Mouse (Mus musculus): ENCODE results near the gene Esyt2. TPM values are rescaled to one million over a fixed set of nuclear protein-coding genes. Genes with fewer than 3 reads are reported as not detected.

Esyt2 gene
- polyA plus RNA-seq, 1 experiment from 2014 or later = 12.2 TPM

GRCm38 (mm10) chr12:116293185-116293584 lies 12.2 kb downstream of the Esyt2 start:
- H3K36me3 ChIP-seq (ENCODE audit: control insufficient read depth, insufficient read depth, low read length) = no peaks in the 10 kb centered on the region
- H3K4me2 ChIP-seq (ENCODE audit: low read length) = no peak overlapping the region
- H3K9ac ChIP-seq (ENCODE audit: low read length) = no peak overlapping the region
- DNase-seq (ENCODE audit: low spot score) = no peak
- no peaks in the 10 kb centered on the region for H3K27me3 ChIP-seq (replicated peaks; ENCODE audit: control insufficient read depth, insufficient read depth, low read length)
- no peak overlapping the region for H3K4me3 ChIP-seq (ENCODE audit: low read depth, low read length)
- H3K9me3 ChIP-seq (replicated peaks; ENCODE audit: control insufficient read depth, low read length) = no peaks in the 10 kb centered on the region
- no peaks in the 10 kb centered on the region for H3K4me1 ChIP-seq (ENCODE audit: control insufficient read depth, insufficient read depth, low read length)
- no peak for ATAC-seq
- 84% methylated on average over 2 of the region's 2 CpGs for WGBS
- H3K27ac ChIP-seq (ENCODE audit: low read depth, low read length) = no peak overlapping the region

- Histone ChIP-seq H3K4me2 (ENCODE audit: low read length) (no peak overlapping the region), H3K36me3 (ENCODE audit: control insufficient read depth, insufficient read depth, low read length) (no peaks in the 10 kb centered on the region), H3K4me3 (ENCODE audit: low read depth, low read length) (no peak overlapping the region), H3K9me3 (replicated peaks; ENCODE audit: control insufficient read depth, low read length) (no peaks in the 10 kb centered on the region), H3K9ac (ENCODE audit: low read length) (no peak overlapping the region), H3K27me3 (replicated peaks; ENCODE audit: control insufficient read depth, insufficient read depth, low read length) (no peaks in the 10 kb centered on the region), H3K27ac (ENCODE audit: low read depth, low read length) (no peak overlapping the region), H3K4me1 (ENCODE audit: control insufficient read depth, insufficient read depth, low read length) (no peaks in the 10 kb centered on the region)
- WGBS = 81% methylated on average over 4 of the region's 4 CpGs
- no peak for ATAC-seq
- DNase-seq (ENCODE audit: low spot score) = no peak
Measured at GRCm38 (mm10) chr12:116293599-116294292, 12.8 kb downstream of the Esyt2 start.

- H3K9ac ChIP-seq (ENCODE audit: low read length) = no peak overlapping the region
- no peak overlapping the region for H3K4me3 ChIP-seq (ENCODE audit: low read depth, low read length)
- no peaks in the 10 kb centered on the region; the same call in 1 of the 2 replicates for H3K9me3 ChIP-seq (replicated peaks; ENCODE audit: control insufficient read depth, low read length)
- H3K27ac ChIP-seq (ENCODE audit: low read depth, low read length) = no peak overlapping the region
- DNase-seq (ENCODE audit: low spot score) = no peak
- WGBS = 95% methylated on average over 2 of the region's 2 CpGs
- no peak for ATAC-seq
- H3K4me2 ChIP-seq (ENCODE audit: low read length) = no peak overlapping the region
- H3K4me1 ChIP-seq (ENCODE audit: control insufficient read depth, insufficient read depth, low read length) = no peaks in the 10 kb centered on the region
- no peaks in the 10 kb centered on the region for H3K36me3 ChIP-seq (ENCODE audit: control insufficient read depth, insufficient read depth, low read length)
- H3K27me3 ChIP-seq (replicated peaks; ENCODE audit: control insufficient read depth, insufficient read depth, low read length) = no peaks in the 10 kb centered on the region
Measured at GRCm38 (mm10) chr12:116299906-116300305, 18.9 kb downstream of the Esyt2 start.

DNA sequence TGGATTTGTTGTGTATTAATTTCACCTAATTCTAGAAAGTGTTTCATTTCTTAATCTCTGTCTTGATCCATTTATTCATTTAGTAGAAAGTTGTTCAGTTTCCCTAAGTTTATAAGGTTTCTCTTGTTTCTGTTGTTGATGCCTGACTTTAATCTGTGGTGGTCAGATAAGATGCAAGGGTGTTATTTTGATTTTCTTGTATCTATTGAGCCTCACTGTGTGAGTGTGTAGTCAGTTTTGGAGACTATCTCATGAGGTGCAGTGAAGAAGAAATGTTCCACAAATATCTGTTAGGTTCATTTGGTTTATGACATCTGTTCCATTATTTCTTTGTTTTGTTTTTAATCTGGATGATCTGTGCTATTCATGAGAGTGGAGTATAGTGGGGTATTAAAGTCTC lies 21.2 kb downstream of the Esyt2 start:
- ATAC-seq (no peak), DNase-seq (ENCODE audit: low spot score) (no peak)
- Histone ChIP-seq H3K9me3 (replicated peaks; ENCODE audit: control insufficient read depth, low read length) (no peaks in the 10 kb centered on the region; the same call in 1 of the 2 replicates), H3K4me3 (ENCODE audit: low read depth, low read length) (no peak overlapping the region), H3K27me3 (replicated peaks; ENCODE audit: control insufficient read depth, insufficient read depth, low read length) (no peaks in the 10 kb centered on the region), H3K36me3 (ENCODE audit: control insufficient read depth, insufficient read depth, low read length) (no peaks in the 10 kb centered on the region), H3K4me2 (ENCODE audit: low read length) (no peak overlapping the region), H3K4me1 (ENCODE audit: control insufficient read depth, insufficient read depth, low read length) (no peaks in the 10 kb centered on the region), H3K27ac (ENCODE audit: low read depth, low read length) (no peak overlapping the region), H3K9ac (ENCODE audit: low read length) (no peak overlapping the region)

DNA sequence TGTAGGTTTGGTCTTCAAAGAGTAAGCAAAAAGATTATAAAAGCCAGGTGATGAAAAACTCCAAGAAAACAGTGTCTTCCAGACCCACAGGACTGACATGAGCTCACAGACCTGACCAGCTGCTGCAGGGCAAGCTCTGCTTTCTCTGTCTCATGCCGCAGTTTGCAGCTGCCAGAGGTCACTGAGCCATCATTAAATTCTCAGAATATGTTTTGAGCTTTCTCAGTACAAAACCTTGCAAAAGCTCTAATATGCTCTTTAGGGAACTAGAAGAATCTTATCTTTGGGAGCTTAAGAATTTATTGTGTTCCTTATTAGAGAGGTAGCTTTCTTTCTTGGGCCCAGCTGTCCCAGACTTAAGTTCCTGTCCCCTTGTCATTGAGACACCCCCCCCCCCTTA lies 25.0 kb downstream of the Esyt2 start:
- no peak overlapping the region for H3K4me2 ChIP-seq (ENCODE audit: low read length)
- no peaks in the 10 kb centered on the region for H3K36me3 ChIP-seq (ENCODE audit: control insufficient read depth, insufficient read depth, low read length)
- WGBS = 67% methylated on average over 1 of the region's 1 CpGs
- H3K9me3 ChIP-seq (replicated peaks; ENCODE audit: control insufficient read depth, low read length) = no peaks in the 10 kb centered on the region; the same call in 1 of the 2 replicates
- no peaks in the 10 kb centered on the region for H3K27me3 ChIP-seq (replicated peaks; ENCODE audit: control insufficient read depth, insufficient read depth, low read length)
- no peak overlapping the region for H3K4me3 ChIP-seq (ENCODE audit: low read depth, low read length)
- no peak overlapping the region for H3K9ac ChIP-seq (ENCODE audit: low read length)
- ATAC-seq = no peak
- H3K4me1 ChIP-seq (ENCODE audit: control insufficient read depth, insufficient read depth, low read length) = no peaks in the 10 kb centered on the region
- H3K27ac ChIP-seq (ENCODE audit: low read depth, low read length) = no peak overlapping the region
- DNase-seq (ENCODE audit: low spot score) = no peak

- no peaks in the 10 kb centered on the region for H3K9me3 ChIP-seq (replicated peaks; ENCODE audit: control insufficient read depth, low read length)
- H3K27me3 ChIP-seq (replicated peaks; ENCODE audit: control insufficient read depth, insufficient read depth, low read length) = no peaks in the 10 kb centered on the region
- WGBS = 89% methylated on average over 3 of the region's 3 CpGs
- no peak overlapping the region for H3K4me2 ChIP-seq (ENCODE audit: low read length)
- DNase-seq (ENCODE audit: low spot score) (no peak), ATAC-seq (no peak)
- no peaks in the 10 kb centered on the region for H3K36me3 ChIP-seq (ENCODE audit: control insufficient read depth, insufficient read depth, low read length)
- H3K4me3 ChIP-seq (ENCODE audit: low read depth, low read length) = no peak overlapping the region
- no peaks in the 10 kb centered on the region for H3K4me1 ChIP-seq (ENCODE audit: control insufficient read depth, insufficient read depth, low read length)
- no peak overlapping the region for H3K27ac ChIP-seq (ENCODE audit: low read depth, low read length)
- H3K9ac ChIP-seq (ENCODE audit: low read length) = no peak overlapping the region
Measured at GRCm38 (mm10) chr12:116307870-116308269, 26.9 kb downstream of the Esyt2 start.

DNA sequence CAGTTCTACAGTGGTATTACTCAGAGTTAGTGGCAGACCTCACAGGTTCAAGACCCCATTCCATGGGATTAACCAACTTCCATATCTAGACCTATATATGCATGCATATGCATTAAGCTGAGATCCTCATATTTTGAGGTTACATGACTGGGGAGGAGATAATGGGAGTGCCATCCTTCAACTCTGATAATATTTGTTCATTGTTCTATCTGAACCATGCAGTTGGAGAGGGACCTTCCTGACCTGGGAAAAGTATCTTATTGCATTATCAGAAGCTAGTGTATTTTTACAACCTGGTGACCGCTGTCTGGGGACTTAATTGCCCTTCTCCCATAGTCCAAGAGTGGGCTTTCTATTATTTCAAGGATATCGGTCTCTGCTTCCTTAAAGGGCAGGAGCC lies 27.6 kb downstream of the Esyt2 start:
- DNase-seq (ENCODE audit: low spot score) = no peak
- no peak overlapping the region for H3K9ac ChIP-seq (ENCODE audit: low read length)
- 95% methylated on average over 2 of the region's 2 CpGs for WGBS
- H3K9me3 ChIP-seq (replicated peaks; ENCODE audit: control insufficient read depth, low read length) = no peaks in the 10 kb centered on the region
- no peak overlapping the region for H3K27ac ChIP-seq (ENCODE audit: low read depth, low read length)
- H3K4me3 ChIP-seq (ENCODE audit: low read depth, low read length) = no peak overlapping the region
- no peaks in the 10 kb centered on the region for H3K27me3 ChIP-seq (replicated peaks; ENCODE audit: control insufficient read depth, insufficient read depth, low read length)
- no peaks in the 10 kb centered on the region for H3K36me3 ChIP-seq (ENCODE audit: control insufficient read depth, insufficient read depth, low read length)
- no peak overlapping the region for H3K4me2 ChIP-seq (ENCODE audit: low read length)
- ATAC-seq = no peak
- no peaks in the 10 kb centered on the region for H3K4me1 ChIP-seq (ENCODE audit: control insufficient read depth, insufficient read depth, low read length)

GRCm38 (mm10) chr12:116313816-116314215 lies 32.8 kb downstream of the Esyt2 start:
- no peak overlapping the region for H3K27ac ChIP-seq (ENCODE audit: low read depth, low read length)
- H3K4me2 ChIP-seq (ENCODE audit: low read length) = no peak overlapping the region
- no peak overlapping the region for H3K4me3 ChIP-seq (ENCODE audit: low read depth, low read length)
- no peaks in the 10 kb centered on the region for H3K36me3 ChIP-seq (ENCODE audit: control insufficient read depth, insufficient read depth, low read length)
- H3K27me3 ChIP-seq (replicated peaks; ENCODE audit: control insufficient read depth, insufficient read depth, low read length) = no peaks in the 10 kb centered on the region
- no peaks in the 10 kb centered on the region for H3K4me1 ChIP-seq (ENCODE audit: control insufficient read depth, insufficient read depth, low read length)
- DNase-seq (ENCODE audit: low spot score) = no peak
- 90% methylated on average over 1 of the region's 1 CpGs for WGBS
- no peak for ATAC-seq
- no peak overlapping the region for H3K9ac ChIP-seq (ENCODE audit: low read length)
- H3K9me3 ChIP-seq (replicated peaks; ENCODE audit: control insufficient read depth, low read length) = no peaks in the 10 kb centered on the region

DNA sequence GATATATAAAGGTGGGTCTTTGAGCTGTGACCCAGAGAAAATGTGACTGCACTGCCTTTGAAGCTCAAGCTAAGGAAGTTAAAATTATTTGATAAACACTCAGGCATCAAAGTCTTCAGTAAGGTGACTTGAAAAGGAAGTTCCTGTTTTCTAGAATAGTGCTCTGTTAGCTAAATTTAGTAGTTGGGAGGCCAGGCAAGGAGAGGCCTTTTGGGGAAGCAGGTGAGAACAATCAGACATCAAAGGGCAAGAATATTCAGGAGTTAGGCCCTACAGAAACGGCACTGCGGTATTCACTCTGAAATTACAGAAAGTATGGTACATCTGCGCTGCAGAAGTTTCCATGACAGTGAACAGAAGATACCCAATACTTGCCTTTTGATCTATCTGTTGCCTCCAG lies 34.5 kb downstream of the Esyt2 start:
- no peak overlapping the region for H3K9ac ChIP-seq (ENCODE audit: low read length)
- no peak for ATAC-seq
- no peaks in the 10 kb centered on the region for H3K9me3 ChIP-seq (replicated peaks; ENCODE audit: control insufficient read depth, low read length)

More for the DNA sequence above, 34.5 kb downstream of the Esyt2 start:
- no peaks in the 10 kb centered on the region for H3K4me1 ChIP-seq (ENCODE audit: control insufficient read depth, insufficient read depth, low read length)
- 91% methylated on average over 3 of the region's 3 CpGs for WGBS
- no peaks in the 10 kb centered on the region for H3K27me3 ChIP-seq (replicated peaks; ENCODE audit: control insufficient read depth, insufficient read depth, low read length)
- H3K4me3 ChIP-seq (ENCODE audit: low read depth, low read length) = no peak overlapping the region
- no peaks in the 10 kb centered on the region for H3K36me3 ChIP-seq (ENCODE audit: control insufficient read depth, insufficient read depth, low read length)
- H3K4me2 ChIP-seq (ENCODE audit: low read length) = no peak overlapping the region
- no peak for DNase-seq (ENCODE audit: low spot score)
- H3K27ac ChIP-seq (ENCODE audit: low read depth, low read length) = no peak overlapping the region
